Mouse (Mus musculus) CH12.LX (cell line): Measurements from ENCODE around the gene Slc15a1.

Experiments
- CTCF ChIP-seq, 2 experiments: IDR thresholded peaks in 1 of 2; conservative IDR thresholded peaks in 1 of 2; 2 replicates each; pipeline ENCODE4 v1.5.1; 2011 to 2012; ENCODE audit warnings: low read depth in 2 of 2, low read length in 2 of 2, improper control_type of control experiment in 1 of 2, inconsistent platforms in 1 of 2, mild to moderate bottlenecking in 1 of 2, moderate library complexity in 1 of 2
- EP300 ChIP-seq: IDR thresholded peaks from 2 replicates; pipeline ENCODE4 v1.6.1; 2011; ENCODE audit warnings: low read length, improper control_type of control experiment
- HCFC1 ChIP-seq: IDR thresholded peaks from 2 replicates; pipeline ENCODE4 v1.6.1; 2012; ENCODE audit warnings: low read depth, mild to moderate bottlenecking, inconsistent platforms, low read length, improper control_type of control experiment
- KAT2A ChIP-seq: IDR thresholded peaks from 2 replicates; pipeline ENCODE4 v1.6.1; 2012; ENCODE audit warnings: low read length, improper control_type of control experiment, inconsistent platforms; ENCODE audit not compliant: insufficient replicate concordance
- MAX ChIP-seq: IDR thresholded peaks from 2 replicates; pipeline ENCODE4 v1.6.1; 2011; ENCODE audit warnings: low read length, improper control_type of control experiment
- MAZ ChIP-seq: IDR thresholded peaks from 2 replicates; pipeline ENCODE4 v1.6.1; 2012; ENCODE audit warnings: low read depth, mild to moderate bottlenecking, inconsistent platforms, low read length, improper control_type of control experiment, moderate library complexity
- NELFE ChIP-seq: IDR thresholded peaks from 2 replicates; pipeline ENCODE4 v1.6.1; 2011; ENCODE audit warnings: low read depth, low read length, improper control_type of control experiment
- POLR2A ChIP-seq: IDR thresholded peaks from 2 replicates; pipeline ENCODE4 v1.6.1; 2011; ENCODE audit warnings: low read depth, mild to moderate bottlenecking, improper control_type of control experiment, low read length
- POLR2AphosphoS2 ChIP-seq: IDR thresholded peaks from 2 replicates; pipeline ENCODE4 v1.6.1; 2011; ENCODE audit warnings: low read depth, low read length, improper control_type of control experiment
- ZMIZ1 ChIP-seq: IDR thresholded peaks from 2 replicates; pipeline ENCODE4 v1.6.1; 2012; ENCODE audit warnings: low read depth, mild to moderate bottlenecking, inconsistent platforms, low read length, improper control_type of control experiment
- ZNF384 ChIP-seq: IDR thresholded peaks from 2 replicates; pipeline ENCODE4 v1.6.1; 2012; ENCODE audit warnings: low read depth, low read length, improper control_type of control experiment, inconsistent platforms

DNA sequence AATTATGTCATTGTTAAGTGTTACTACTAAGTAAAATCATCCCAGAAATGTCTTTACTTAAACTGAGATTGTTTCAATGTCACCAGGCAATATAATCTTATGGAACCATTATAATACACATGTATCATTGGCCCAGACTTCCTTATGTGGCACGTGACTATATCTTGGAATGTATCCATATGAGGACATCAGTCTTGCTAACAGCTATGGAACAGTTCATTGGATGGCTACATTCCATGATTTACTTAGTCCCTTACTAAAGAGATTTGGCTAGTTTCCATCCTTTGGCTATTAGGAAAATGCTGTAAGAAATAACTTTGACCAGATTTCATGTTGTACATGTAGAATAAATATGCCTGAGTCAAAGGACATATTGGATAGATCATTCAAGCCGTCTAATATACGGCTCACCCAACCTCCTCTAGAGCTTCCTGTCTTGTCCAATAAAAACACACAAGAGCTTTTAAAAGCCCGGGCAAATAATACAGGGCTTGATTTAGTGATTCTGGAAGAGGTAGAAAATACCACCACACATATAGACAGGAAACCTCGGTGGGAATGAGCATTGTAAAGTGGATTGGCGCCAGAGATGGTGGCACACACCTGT lies 90.3 kb downstream of the Slc15a1 start:
- TF ChIP-seq CTCF (conservative IDR thresholded peaks at IDR 0.05 in 1 of 2, IDR thresholded peaks at IDR 0.05 in 1 of 2; ENCODE audit: low read depth in 2 of 2, low read length in 2 of 2), result no peak
- no peak for TF ChIP-seq ZNF384
- TF ChIP-seq EP300, result no peak
- TF ChIP-seq NELFE, result no peak
- no peak for TF ChIP-seq ZMIZ1
- TF ChIP-seq HCFC1, result no peak
- TF ChIP-seq POLR2AphosphoS2, result no peak
- TF ChIP-seq KAT2A, result no peak
- no peak for TF ChIP-seq POLR2A
- TF ChIP-seq MAZ, result no peak
- no peak for TF ChIP-seq MAX
